In genomic region chr11:117820173-117820572, GRCm38 (mm10) we compare ENCODE assay signal across 23 mouse cellular contexts. TPM values are rescaled to one million over a fixed set of nuclear protein-coding genes. Genes with fewer than 3 reads are reported as not detected.
DNase-seq lines count a peak whose midpoint lies in the region; ATAC-seq and TF ChIP-seq lines count a peak whose summit lies in the region.
"Had no signal": no experiment of that assay in that cellular context is flagged by ENCODE, and none has a peak within 500 bp of the region (broad histone marks: within the 10 kb centered on the region; RNA-seq: fewer than 3 reads in every experiment).

No protein-coding gene starts in this region.

- no peak for ATAC-seq in heart, embryonic 12.5 days (ENCODE audit: insufficient number of reproducible peaks, low FRiP score)
- ATAC-seq in heart, embryonic 16.5 days (replicated peaks; ENCODE audit: extremely low read depth, insufficient read depth, low FRiP score), result no peak
- ATAC-seq in heart, embryonic 11.5 days (replicated peaks; ENCODE audit: insufficient number of reproducible peaks, low FRiP score, low TSS enrichment), result no peak
- peak; percentile 11; the same call in 1 of the 2 replicates for ATAC-seq in stomach, postnatal 0 days (ENCODE audit: low FRiP score, low TSS enrichment)
- no peak for ATAC-seq in intestine, embryonic 16.5 days
- ATAC-seq: activated CD4-positive, CD25-positive, alpha-beta regulatory T cell, adult 4 months; forebrain, postnatal 0 days; intestine, postnatal 0 days; Patski had no signal

- DNase-seq in heart, adult 9 months (ENCODE audit: low spot score in 2 of 2), result no peak
- DNase-seq in ES-E14 (ENCODE audit: low read depth, low spot score), result no peak
- DNase-seq in stomach, postnatal 0 days (ENCODE audit: low spot score), result peak; percentile 61
- DNase-seq: adrenal gland, postnatal 14 days; cerebellum, adult 11-12 months; cerebellum, adult 9-10 months; cerebellum, postnatal 25 days; forebrain, postnatal 0 days; kidney, adult 8-10 months had no signal

- 90% methylated on average over 7 of the region's 7 CpGs for WGBS in heart, embryonic 12.5 days
- WGBS in heart, embryonic 16.5 days, result 90% methylated on average over 7 of the region's 7 CpGs
- 96% methylated on average over 7 of the region's 7 CpGs for WGBS in heart, embryonic 11.5 days (ENCODE audit: insufficient replicate concordance)
- WGBS in stomach, postnatal 0 days, result 80% methylated on average over 7 of the region's 7 CpGs
- WGBS in intestine, embryonic 16.5 days, result 82% methylated on average over 7 of the region's 7 CpGs

- H3K4me3 ChIP-seq in heart, embryonic 12.5 days, result no peak overlapping the region
- no peak overlapping the region for H3K4me3 ChIP-seq in heart, embryonic 16.5 days (ENCODE audit: low read length)
- H3K4me3 ChIP-seq in heart, embryonic 11.5 days (ENCODE audit: low read depth, low read length), result no peak overlapping the region
- no peak overlapping the region for H3K4me3 ChIP-seq in ES-E14 (ENCODE audit: insufficient read depth in 1 of 2, low read depth in 1 of 2, low read length in 2 of 2, poor library complexity in 1 of 2, severe bottlenecking in 1 of 2)
- no peak overlapping the region for H3K4me3 ChIP-seq in stomach, postnatal 0 days (ENCODE audit: low read depth, low read length)
- no peak overlapping the region for H3K4me3 ChIP-seq in intestine, embryonic 16.5 days (ENCODE audit: low read length)
- H3K4me3 ChIP-seq: embryonic facial prominence, embryonic 12.5 days; heart, embryonic 10.5 days; hindbrain, embryonic 10.5 days; hindbrain, embryonic 15.5 days had no signal

- H3K9ac ChIP-seq in heart, embryonic 12.5 days, result no peak overlapping the region
- H3K9ac ChIP-seq in heart, embryonic 16.5 days (ENCODE audit: low read length), result peak overlapping the region; percentile 33; the same call in 1 of the 2 replicates
- no peak overlapping the region for H3K9ac ChIP-seq in heart, embryonic 11.5 days (ENCODE audit: low read depth, low read length)
- H3K9ac ChIP-seq in ES-E14 (ENCODE audit: insufficient read depth, low read depth, low read length, poor library complexity, severe bottlenecking), result no peak overlapping the region
- H3K9ac ChIP-seq in stomach, postnatal 0 days (ENCODE audit: low read length), result no peak overlapping the region
- no peak overlapping the region for H3K9ac ChIP-seq in intestine, embryonic 16.5 days (ENCODE audit: low read depth, low read length)
- H3K9ac ChIP-seq: embryonic facial prominence, embryonic 12.5 days; forebrain, postnatal 0 days; hindbrain, embryonic 15.5 days had no signal

- 0 out of 2 replicates have a peak overlapping the region, but pooled peaks have one; percentile 21 for H3K27ac ChIP-seq in heart, embryonic 12.5 days (ENCODE audit: poor library complexity, severe bottlenecking)
- peak overlapping the region; percentile 94 for H3K27ac ChIP-seq in heart, embryonic 16.5 days (ENCODE audit: low read length)
- no peak overlapping the region for H3K27ac ChIP-seq in heart, embryonic 11.5 days (ENCODE audit: low read depth, low read length)
- peak overlapping the region; percentile 9; the same call in 1 of the 2 replicates for H3K27ac ChIP-seq in ES-E14 (ENCODE audit: insufficient read depth, low read depth, low read length, poor library complexity, severe bottlenecking)
- no peak overlapping the region for H3K27ac ChIP-seq in stomach, postnatal 0 days (replicated peaks)
- no peak overlapping the region for H3K27ac ChIP-seq in intestine, embryonic 16.5 days (ENCODE audit: low read length)
- H3K27ac ChIP-seq: embryonic facial prominence, embryonic 12.5 days; heart, embryonic 10.5 days; hindbrain, embryonic 15.5 days had no signal

- no peak for TF ChIP-seq CTCF in stomach, postnatal 0 days (IDR thresholded peaks at IDR 0.05; ENCODE audit: low read depth)

- in situ Hi-C loops in ES-E14 (cut with MboI; ENCODE audit: low sequenced_read_pairs in 2 of 2, unreplicated experiment in 2 of 2), result loop anchor here in 1 of 2 experiments (25.0 kb wide), 1 partner anchor 433 kb away; no protein-coding TSS in a partner anchor

- no peak overlapping the region for H3K4me2 ChIP-seq in heart, embryonic 12.5 days
- no peak overlapping the region for H3K4me2 ChIP-seq in heart, embryonic 16.5 days (ENCODE audit: low read depth, low read length)
- H3K4me2 ChIP-seq in heart, embryonic 11.5 days, result no peak overlapping the region
- no peak overlapping the region for H3K4me2 ChIP-seq in stomach, postnatal 0 days (replicated peaks; ENCODE audit: low read depth)
- H3K4me2 ChIP-seq in intestine, embryonic 16.5 days (ENCODE audit: low read depth, low read length), result no peak overlapping the region
- H3K4me2 ChIP-seq: embryonic facial prominence, embryonic 12.5 days; hindbrain, embryonic 15.5 days had no signal

- no peaks in the 10 kb centered on the region for H3K9me3 ChIP-seq in heart, embryonic 12.5 days (replicated peaks)
- no peaks in the 10 kb centered on the region for H3K9me3 ChIP-seq in heart, embryonic 16.5 days (replicated peaks; ENCODE audit: control insufficient read depth, low read length)
- H3K9me3 ChIP-seq in heart, embryonic 11.5 days (replicated peaks; ENCODE audit: control insufficient read depth, low read length), result no peaks in the 10 kb centered on the region
- no peaks in the 10 kb centered on the region for H3K9me3 ChIP-seq in ES-E14 (ENCODE audit: control insufficient read depth, insufficient read depth, low read depth, low read length)
- no peaks in the 10 kb centered on the region for H3K9me3 ChIP-seq in stomach, postnatal 0 days (ENCODE audit: control insufficient read depth, low read length)
- no peaks in the 10 kb centered on the region for H3K9me3 ChIP-seq in intestine, embryonic 16.5 days (ENCODE audit: control insufficient read depth, low read length)
- H3K9me3 ChIP-seq: embryonic facial prominence, embryonic 12.5 days; heart, embryonic 10.5 days; hindbrain, embryonic 10.5 days; hindbrain, embryonic 15.5 days had no signal

- H3K36me3 ChIP-seq in heart, embryonic 12.5 days, result peaks cover 85% of the 10 kb centered on the region
- H3K36me3 ChIP-seq in heart, embryonic 16.5 days (ENCODE audit: control insufficient read depth, insufficient read depth), result peaks cover 48% of the 10 kb centered on the region
- peaks cover 25% of the 10 kb centered on the region for H3K36me3 ChIP-seq in heart, embryonic 11.5 days (ENCODE audit: control insufficient read depth, insufficient read depth, low read length)
- peaks cover 52% of the 10 kb centered on the region for H3K36me3 ChIP-seq in ES-E14 (ENCODE audit: control insufficient read depth, insufficient read depth, low read length, poor library complexity, severe bottlenecking)
- peaks cover 3% of the 10 kb centered on the region; the same call in 1 of the 2 replicates for H3K36me3 ChIP-seq in stomach, postnatal 0 days (ENCODE audit: control insufficient read depth, insufficient read depth, low read length)
- H3K36me3 ChIP-seq in intestine, embryonic 16.5 days (ENCODE audit: control insufficient read depth, insufficient read depth, low read length), result peaks cover 19% of the 10 kb centered on the region
- H3K36me3 ChIP-seq: hindbrain, embryonic 15.5 days had no signal

- H3K27me3 ChIP-seq in heart, embryonic 12.5 days (replicated peaks), result no peaks in the 10 kb centered on the region
- no peaks in the 10 kb centered on the region for H3K27me3 ChIP-seq in heart, embryonic 16.5 days (ENCODE audit: control insufficient read depth, insufficient read depth, low read length)
- no peaks in the 10 kb centered on the region for H3K27me3 ChIP-seq in heart, embryonic 11.5 days (ENCODE audit: control insufficient read depth, insufficient read depth, low read length)
- no peaks in the 10 kb centered on the region for H3K27me3 ChIP-seq in stomach, postnatal 0 days (ENCODE audit: control insufficient read depth, insufficient read depth, low read length)
- no peaks in the 10 kb centered on the region for H3K27me3 ChIP-seq in intestine, embryonic 16.5 days (replicated peaks; ENCODE audit: control insufficient read depth, insufficient read depth, low read length)
- H3K27me3 ChIP-seq: embryonic facial prominence, embryonic 12.5 days; hindbrain, embryonic 15.5 days; Patski had no signal

- H3K4me1 ChIP-seq in heart, embryonic 12.5 days (replicated peaks), result peaks cover 49% of the 10 kb centered on the region
- H3K4me1 ChIP-seq in heart, embryonic 16.5 days (ENCODE audit: control insufficient read depth, insufficient read depth, low read length), result peaks cover 50% of the 10 kb centered on the region
- H3K4me1 ChIP-seq in heart, embryonic 11.5 days (ENCODE audit: control insufficient read depth, insufficient read depth, low read length), result peaks cover 18% of the 10 kb centered on the region
- H3K4me1 ChIP-seq in ES-E14 (ENCODE audit: control insufficient read depth in 2 of 2, insufficient read depth in 2 of 2, low read length in 2 of 2, poor library complexity in 1 of 2), result peaks cover 0 to 19% of the 10 kb centered on the region in 2 experiments; a peak in 3 of 4 replicates
- peaks cover 6% of the 10 kb centered on the region for H3K4me1 ChIP-seq in stomach, postnatal 0 days (replicated peaks; ENCODE audit: control insufficient read depth, insufficient read depth)
- H3K4me1 ChIP-seq in intestine, embryonic 16.5 days (ENCODE audit: control insufficient read depth, insufficient read depth, low read length), result peaks cover 37% of the 10 kb centered on the region

- TF ChIP-seq EP300 in stomach, postnatal 0 days (optimal IDR thresholded peaks at IDR 0.05), result no peak

RNA-seq across cellular contexts. Expression of gene Afmid, which starts 5.6 kb away (rescaled TPM):
- polyA plus RNA-seq in heart, embryonic 12.5 days (2016; fragmentation: Nextera tagmentation; extraction: Ambion mirVana), result 10.5 and 13.5 TPM in 2 replicates
- polyA plus RNA-seq in heart, embryonic 16.5 days (2015; fragmentation: Nextera tagmentation; extraction: Ambion mirVana), result 17.5 and 20.8 TPM in 2 replicates
- 13.1 and 14.3 TPM in 2 replicates for polyA plus RNA-seq in heart, embryonic 11.5 days (2014; fragmentation: Nextera tagmentation; extraction: Ambion mirVana)
- total RNA-seq in ES-E14 (2012; rRNA removed), result 1.8 and 2.4 TPM in 2 replicates
- 5.7 and 7.7 TPM in 2 replicates for polyA plus RNA-seq in stomach, postnatal 0 days (2015; fragmentation: Nextera tagmentation; extraction: Ambion mirVana)
- 9.6 and 10.7 TPM in 2 replicates for polyA plus RNA-seq in intestine, embryonic 16.5 days (2015; fragmentation: Nextera tagmentation; extraction: Ambion mirVana)

RNA-seq across cellular contexts. Expression of gene Tk1, which starts 5.7 kb away (rescaled TPM):
- polyA plus RNA-seq in heart, embryonic 12.5 days (2016; fragmentation: Nextera tagmentation; extraction: Ambion mirVana), result 101 and 105 TPM in 2 replicates
- polyA plus RNA-seq in heart, embryonic 16.5 days (2015; fragmentation: Nextera tagmentation; extraction: Ambion mirVana), result 108 and 114 TPM in 2 replicates
- polyA plus RNA-seq in heart, embryonic 11.5 days (2014; fragmentation: Nextera tagmentation; extraction: Ambion mirVana), result 98.5 and 101 TPM in 2 replicates
- 77.5 and 89.3 TPM in 2 replicates for total RNA-seq in ES-E14 (2012; rRNA removed)
- polyA plus RNA-seq in stomach, postnatal 0 days (2015; fragmentation: Nextera tagmentation; extraction: Ambion mirVana), result 47.1 and 58.0 TPM in 2 replicates
- 119 and 147 TPM in 2 replicates for polyA plus RNA-seq in intestine, embryonic 16.5 days (2015; fragmentation: Nextera tagmentation; extraction: Ambion mirVana)

RNA-seq across cellular contexts. Expression of gene Gm20708, which starts 10.7 kb away (rescaled TPM):
- polyA plus RNA-seq in heart, embryonic 12.5 days (2016; fragmentation: Nextera tagmentation; extraction: Ambion mirVana), result 0.78 and 0.82 TPM in 2 replicates
- 0.92 and 2.4 TPM in 2 replicates for polyA plus RNA-seq in heart, embryonic 16.5 days (2015; fragmentation: Nextera tagmentation; extraction: Ambion mirVana)
- polyA plus RNA-seq in heart, embryonic 11.5 days (2014; fragmentation: Nextera tagmentation; extraction: Ambion mirVana), result 0.34 and 0.62 TPM in 2 replicates
- total RNA-seq in ES-E14 (2012; rRNA removed), result 0.40 and 0.42 TPM in 2 replicates
- polyA plus RNA-seq in stomach, postnatal 0 days (2015; fragmentation: Nextera tagmentation; extraction: Ambion mirVana), result 0.18 and 0.24 TPM in 2 replicates
- polyA plus RNA-seq in intestine, embryonic 16.5 days (2015; fragmentation: Nextera tagmentation; extraction: Ambion mirVana), result 0.20 and 0.29 TPM in 2 replicates

RNA-seq across cellular contexts. Expression of gene Syngr2, which starts 10.7 kb away (rescaled TPM):
- 68.9 and 69.3 TPM in 2 replicates for polyA plus RNA-seq in heart, embryonic 12.5 days (2016; fragmentation: Nextera tagmentation; extraction: Ambion mirVana)
- 111 and 133 TPM in 2 replicates for polyA plus RNA-seq in heart, embryonic 16.5 days (2015; fragmentation: Nextera tagmentation; extraction: Ambion mirVana)
- polyA plus RNA-seq in heart, embryonic 11.5 days (2014; fragmentation: Nextera tagmentation; extraction: Ambion mirVana), result 78.7 and 79.2 TPM in 2 replicates
- 69.6 and 98.0 TPM in 2 replicates for total RNA-seq in ES-E14 (2012; rRNA removed)
- 165 and 183 TPM in 2 replicates for polyA plus RNA-seq in stomach, postnatal 0 days (2015; fragmentation: Nextera tagmentation; extraction: Ambion mirVana)
- polyA plus RNA-seq in intestine, embryonic 16.5 days (2015; fragmentation: Nextera tagmentation; extraction: Ambion mirVana), result 170 and 173 TPM in 2 replicates

RNA-seq across cellular contexts. Expression of gene 6030468B19Rik, which starts 22.7 kb away (rescaled TPM):
- 0.71 and 1.7 TPM in 2 replicates for polyA plus RNA-seq in heart, embryonic 12.5 days (2016; fragmentation: Nextera tagmentation; extraction: Ambion mirVana)
- polyA plus RNA-seq in heart, embryonic 16.5 days (2015; fragmentation: Nextera tagmentation; extraction: Ambion mirVana), result 0.32 and 0.39 TPM in 2 replicates
- 3.2 and 3.9 TPM in 2 replicates for polyA plus RNA-seq in heart, embryonic 11.5 days (2014; fragmentation: Nextera tagmentation; extraction: Ambion mirVana)
- total RNA-seq in ES-E14 (2012; rRNA removed), result not detected in 2 replicates
- polyA plus RNA-seq in stomach, postnatal 0 days (2015; fragmentation: Nextera tagmentation; extraction: Ambion mirVana), result 0.12 TPM in 1 of 2 replicates, not detected in the other
- polyA plus RNA-seq in intestine, embryonic 16.5 days (2015; fragmentation: Nextera tagmentation; extraction: Ambion mirVana), result 0.81 and 1.6 TPM in 2 replicates
- total RNA-seq: adrenal gland, adult 18-20 months; forebrain, postnatal 0 days; gastrocnemius, adult 8-10 months; gastrocnemius, postnatal 4 days had no signal
- polyA plus RNA-seq: forebrain, postnatal 0 days; hindbrain, embryonic 15.5 days; intestine, postnatal 0 days; Patski had no signal

Comparison
In these comparisons a context has a peak if more than half of its experiments do, and no peak if none do; other contexts are left out.
1. H3K27ac ChIP-seq: peak in heart, embryonic 12.5 days (single experiment), heart, embryonic 16.5 days (single experiment) and ES-E14 (single experiment); none in heart, embryonic 11.5 days (single experiment), stomach, postnatal 0 days (single experiment) and intestine, embryonic 16.5 days (single experiment).